ENCODE assay signal across 34 mouse cellular contexts in the genomic region with DNA sequence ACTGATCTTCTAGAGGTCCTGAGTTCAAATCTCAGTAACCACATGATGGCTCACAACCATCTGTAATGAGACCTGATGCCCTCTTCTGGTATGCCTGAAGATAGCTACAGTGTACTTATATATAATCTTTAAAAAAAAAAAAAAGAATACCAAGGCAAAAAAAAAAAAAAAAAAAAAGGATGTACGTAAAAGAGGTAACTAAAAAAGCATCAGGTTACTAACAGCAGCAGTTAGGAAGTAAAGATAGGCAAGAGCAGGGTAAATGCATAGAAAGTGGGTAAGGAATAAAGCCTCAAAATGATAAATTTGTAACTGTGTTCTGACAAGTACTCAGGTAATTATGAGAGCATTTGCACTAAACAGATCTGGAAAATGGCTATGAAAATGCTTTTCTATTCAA.
"Had no signal": no experiment of that assay in that cellular context is flagged by ENCODE, and none has a peak within 500 bp of the region (broad histone marks: within the 10 kb centered on the region; RNA-seq: fewer than 3 reads in every experiment).

No protein-coding gene starts in this region.

- DNase-seq: heart, postnatal 10 days; heart, postnatal 14 days; heart, postnatal 36 days; heart, postnatal 4 days; kidney, adult 11 months; kidney, adult 18-20 months; kidney, adult 2 months; kidney, adult 8-10 months; kidney, adult 9 months; kidney, postnatal 10 days; kidney, postnatal 14 days; kidney, postnatal 25 days; kidney, postnatal 36 days; kidney, postnatal 4 days; layer of hippocampus, adult 9-11 months; layer of hippocampus, postnatal 36 days had no signal

- H3K9ac ChIP-seq: heart, embryonic 12.5 days; heart, embryonic 13.5 days; heart, embryonic 15.5 days; hindbrain, embryonic 12.5 days; hindbrain, embryonic 13.5 days; hindbrain, embryonic 14.5 days; hindbrain, embryonic 15.5 days; kidney, embryonic 15.5 days had no signal

- ATAC-seq: hindbrain, embryonic 16.5 days; hindbrain, postnatal 0 days; inflammation-experienced regulatory T-cells, adult 6 months; intestine, embryonic 16.5 days had no signal

- H3K4me3 ChIP-seq: heart, embryonic 10.5 days; heart, embryonic 12.5 days; heart, embryonic 13.5 days; heart, embryonic 15.5 days; hindbrain, embryonic 10.5 days; hindbrain, embryonic 12.5 days; hindbrain, embryonic 13.5 days; hindbrain, embryonic 15.5 days; kidney, embryonic 15.5 days; layer of hippocampus, adult 2 months; left cerebral cortex, adult 2 months had no signal

- H3K36me3 ChIP-seq: heart, embryonic 15.5 days; hindbrain, embryonic 12.5 days; hindbrain, embryonic 13.5 days; hindbrain, embryonic 15.5 days had no signal

- H3K4me2 ChIP-seq: heart, embryonic 11.5 days; heart, embryonic 12.5 days; heart, embryonic 13.5 days; heart, embryonic 15.5 days; hindbrain, embryonic 12.5 days; hindbrain, embryonic 13.5 days; hindbrain, embryonic 14.5 days; hindbrain, embryonic 15.5 days; kidney, embryonic 15.5 days had no signal

- H3K27ac ChIP-seq: heart, embryonic 10.5 days; heart, embryonic 13.5 days; heart, embryonic 15.5 days; hindbrain, embryonic 10.5 days; hindbrain, embryonic 12.5 days; hindbrain, embryonic 13.5 days; hindbrain, embryonic 14.5 days; hindbrain, embryonic 15.5 days; hindbrain, postnatal 0 days; kidney, embryonic 15.5 days; kidney, postnatal 0 days; layer of hippocampus, adult 2 months; left cerebral cortex, adult 2 months had no signal

- H3K4me1 ChIP-seq: hindbrain, embryonic 10.5 days; kidney, embryonic 15.5 days had no signal

- H3K27me3 ChIP-seq: heart, embryonic 12.5 days; heart, embryonic 13.5 days; heart, embryonic 15.5 days; hindbrain, embryonic 12.5 days; hindbrain, embryonic 13.5 days; hindbrain, embryonic 15.5 days; kidney, embryonic 15.5 days had no signal

- H3K9me3 ChIP-seq: heart, embryonic 10.5 days; heart, embryonic 12.5 days; heart, embryonic 13.5 days; heart, embryonic 15.5 days; hindbrain, embryonic 10.5 days; hindbrain, embryonic 12.5 days; hindbrain, embryonic 13.5 days; hindbrain, embryonic 15.5 days; kidney, embryonic 15.5 days had no signal
